Mouse (Mus musculus) megakaryocyte-erythroid progenitor cell, adult 5-6 weeks (primary cell): ENCODE results near the gene Prpf38a. TPM values are rescaled to one million over a fixed set of nuclear protein-coding genes. Genes with fewer than 3 reads are reported as not detected.

Experiments used
- total RNA-seq, 2 experiments: library from RNA; stranded (forward) in 1 of 2; stranded (reverse) in 1 of 2; fragments of 200-1000, 215-1000 nt in 1 of 2; fragments of >200 nt in 1 of 2; fragmentation: Nextera tagmentation in 1 of 2; gene quantifications; 2 replicates each; pipeline ENCODE4 v1.2.3; 2014 to 2017

Prpf38a gene
- total RNA-seq, 2 experiments from 2014 or later = 69.0 to 133 TPM

Other genes with a start within 250 kb of the Prpf38a start
- gene Shisal2a, start 196.0 kb downstream of the Prpf38a start, total RNA-seq (2014; fragmentation: Nextera tagmentation) = not detected in 2 replicates
- gene Shisal2a, start 196.0 kb downstream of the Prpf38a start, total RNA-seq (2017) = not detected in 2 replicates
- not detected in 2 replicates for gene Gpx7, start 172.4 kb downstream of the Prpf38a start, total RNA-seq (2014; fragmentation: Nextera tagmentation)
- gene Gpx7, start 172.4 kb downstream of the Prpf38a start, total RNA-seq (2017) = 0.61 and 0.94 TPM in 2 replicates
- gene Tut4, start 119.9 kb downstream of the Prpf38a start, total RNA-seq (2014; fragmentation: Nextera tagmentation) = 53.7 and 67.8 TPM in 2 replicates
- gene Tut4, start 119.9 kb downstream of the Prpf38a start, total RNA-seq (2017) = 32.6 and 37.7 TPM in 2 replicates
- gene Orc1, start 87 bp upstream of the Prpf38a start, total RNA-seq (2014; fragmentation: Nextera tagmentation) = 23.3 and 33.6 TPM in 2 replicates
- 21.0 and 34.2 TPM in 2 replicates for gene Orc1, start 87 bp upstream of the Prpf38a start, total RNA-seq (2017)
- 42.2 and 49.4 TPM in 2 replicates for gene Cc2d1b, start 40.6 kb upstream of the Prpf38a start, total RNA-seq (2014; fragmentation: Nextera tagmentation)
- 20.9 and 28.2 TPM in 2 replicates for gene Cc2d1b, start 40.6 kb upstream of the Prpf38a start, total RNA-seq (2017)
- gene 3110021N24Rik, start 140.3 kb upstream of the Prpf38a start, total RNA-seq (2014; fragmentation: Nextera tagmentation) = not detected in 2 replicates
- not detected in 2 replicates for gene 3110021N24Rik, start 140.3 kb upstream of the Prpf38a start, total RNA-seq (2017)
- not detected in 2 replicates for gene Zfyve9, start 201.5 kb upstream of the Prpf38a start, total RNA-seq (2014; fragmentation: Nextera tagmentation)
- not detected in 2 replicates for gene Zfyve9, start 201.5 kb upstream of the Prpf38a start, total RNA-seq (2017)